Mouse (Mus musculus) lung, adult 10 weeks (tissue): ENCODE measurements around the gene Sbpl. TPM values are rescaled to one million over a fixed set of nuclear protein-coding genes. Genes with fewer than 3 reads are reported as not detected.

Experiments used
- polyA plus RNA-seq: library from polyadenylated mRNA; stranded (reverse); fragments of 350-450 nt; fragmentation: Illumina TruSeq; extraction: RNeasy Lipid Tissue Mini Kit (QIAGEN cat#74804); gene quantifications from one replicate; pipeline ENCODE4 v1.2.3, GENCODE M21; 2014; ENCODE audit warnings: low read depth, low replicate concordance; ENCODE audit not compliant: insufficient read depth

The Sbpl gene
- polyA plus RNA-seq, result not detected

DNA sequence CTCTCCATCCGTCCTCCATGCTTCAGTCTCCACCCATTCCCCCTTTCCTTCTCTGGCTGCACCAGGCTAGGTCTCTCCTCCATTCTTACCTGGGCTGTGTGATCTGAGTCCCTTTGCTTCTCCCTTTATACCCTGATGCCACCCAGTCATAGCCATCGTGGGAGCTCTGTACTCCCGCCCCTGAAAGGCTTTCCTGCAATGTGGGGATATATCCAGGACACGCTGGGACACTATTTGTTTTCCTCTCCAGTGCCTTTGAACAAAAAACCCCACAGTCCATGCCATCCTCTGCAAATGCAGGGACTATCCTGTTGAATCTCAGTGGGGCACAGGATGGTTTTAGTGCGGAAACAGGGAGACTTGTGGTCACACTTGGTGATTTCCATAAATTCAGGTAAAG is at the start of gene Sbpl:
Sbpl (minus strand) TSS at position 101 of the 400 bp plus-strand sequence.

DNA sequence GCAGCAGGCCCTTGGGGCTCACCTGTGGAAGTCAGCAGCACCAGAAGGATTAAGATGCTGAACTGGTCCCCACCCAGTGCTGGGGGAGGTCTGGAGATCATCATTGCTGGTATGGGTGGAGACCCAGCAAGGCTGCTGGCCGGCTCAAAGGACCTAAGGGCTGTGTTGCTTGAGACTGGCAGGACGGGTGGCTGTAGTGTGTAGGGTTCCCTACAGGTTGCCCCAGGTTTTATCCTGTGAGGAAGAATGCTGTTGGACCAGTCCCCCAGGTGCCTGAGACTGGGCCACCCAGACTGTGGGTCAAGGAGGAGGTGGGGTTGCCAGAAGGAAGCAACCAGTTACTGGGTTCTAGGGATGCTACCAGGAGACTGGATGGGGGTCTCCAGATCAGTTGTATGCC is 42.8 kb upstream of the Sbpl start, which contains the start of gene Prss22:
Prss22 (minus strand) TSS at position 200 of the 400 bp plus-strand sequence.

DNA sequence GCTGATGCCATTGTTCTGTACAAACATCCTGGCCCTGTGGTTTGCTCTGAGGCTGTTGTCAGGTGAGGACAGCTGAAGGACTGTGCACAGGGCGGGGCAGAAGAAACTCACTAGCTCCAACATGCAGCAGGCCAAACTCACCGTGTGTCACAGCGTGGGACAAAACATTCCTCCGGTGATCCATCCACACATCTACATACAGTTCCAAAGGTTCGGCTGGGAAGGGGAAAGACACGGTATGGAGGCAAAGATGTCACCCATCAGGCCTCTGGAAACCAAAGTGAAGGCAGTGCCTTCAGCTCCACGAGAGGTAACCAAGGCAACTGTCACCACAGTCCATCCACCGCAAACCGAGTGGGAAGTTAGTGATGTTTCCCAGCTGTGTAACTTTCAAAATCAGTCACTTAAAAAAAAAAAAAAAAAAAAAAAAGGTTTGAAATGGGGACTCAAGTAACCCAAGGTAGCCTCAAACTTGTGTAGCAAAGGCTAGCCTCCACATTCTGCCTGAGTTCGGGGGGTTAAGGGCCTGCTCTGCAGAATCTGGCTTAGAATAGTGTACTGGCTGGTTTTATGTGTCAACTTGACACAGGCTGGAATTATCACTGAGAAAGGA is 25.3 kb upstream of the Sbpl start, which contains the start of gene Prss30:
Prss30 (minus strand) TSS at position 270 of the 613 bp plus-strand sequence.

DNA sequence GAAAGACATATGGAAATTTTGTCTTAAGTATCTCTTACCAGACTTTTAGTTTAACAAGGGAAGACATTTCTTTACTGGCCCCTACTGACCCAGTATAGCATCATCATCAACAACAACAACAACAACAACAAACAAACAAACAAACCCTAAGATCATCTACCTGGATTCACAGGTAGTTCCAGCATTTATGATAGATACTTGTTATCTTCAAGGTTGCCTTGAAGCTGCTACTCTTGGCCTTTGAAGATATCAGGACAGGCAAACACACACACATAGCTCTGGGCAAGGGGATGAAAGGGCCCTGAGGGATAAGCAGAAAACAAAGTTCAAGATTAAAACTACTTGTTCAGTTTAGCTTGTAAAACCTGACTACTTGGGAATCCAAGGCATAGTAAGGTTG is 13.7 kb downstream of the Sbpl start, which contains the start of gene Sbp:
Sbp (plus strand) TSS at position 301 of the 400 bp plus-strand sequence.

DNA sequence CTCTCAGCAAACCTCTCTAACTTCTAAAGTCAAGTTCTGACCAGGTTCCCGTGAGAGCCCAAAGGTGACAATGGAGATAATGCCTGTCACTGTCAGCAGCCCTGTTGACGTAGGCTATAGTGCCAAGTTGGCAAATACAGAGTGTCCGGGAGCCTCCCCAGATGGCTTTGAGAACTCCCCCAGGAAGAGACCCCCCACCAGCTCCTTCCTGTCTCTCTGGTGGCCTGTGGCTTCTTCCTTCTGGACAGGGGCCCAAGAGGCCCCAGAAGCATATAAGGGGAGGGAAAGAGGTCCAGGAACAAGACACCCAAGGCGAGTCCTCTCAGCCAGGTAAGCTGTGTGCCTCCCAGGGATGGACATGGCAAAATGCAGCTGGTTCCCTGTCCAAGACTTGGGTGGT is 37.9 kb downstream of the Sbpl start, which contains the start of gene Dcpp3:
Dcpp3 (plus strand) TSS at position 301 of the 400 bp plus-strand sequence.

Other genes starting within 250 kb of the Sbpl start
- gene 1520401A03Rik, start 232.5 kb downstream of the Sbpl start, polyA plus RNA-seq, result not detected
- 4.5 TPM for gene Pkmyt1, start 228.9 kb downstream of the Sbpl start, polyA plus RNA-seq
- gene Paqr4, start 214.4 kb downstream of the Sbpl start, polyA plus RNA-seq, result 16.5 TPM
- 0.32 TPM for gene Kremen2, start 209.4 kb downstream of the Sbpl start, polyA plus RNA-seq
- 21.7 TPM for gene Flywch1, start 183.7 kb downstream of the Sbpl start, polyA plus RNA-seq
- 11.3 TPM for gene Flywch2, start 169.2 kb downstream of the Sbpl start, polyA plus RNA-seq
- gene Srrm2, start 164.7 kb downstream of the Sbpl start, polyA plus RNA-seq, result 98.6 TPM
- 496 TPM for gene Elob, start 126.1 kb downstream of the Sbpl start, polyA plus RNA-seq
- gene Prss33, start 119.2 kb downstream of the Sbpl start, polyA plus RNA-seq, result not detected
- gene Prss32, start 111.4 kb downstream of the Sbpl start, polyA plus RNA-seq, result not detected
- 0.25 TPM for gene Prss41, start 111.1 kb downstream of the Sbpl start, polyA plus RNA-seq
- gene Prss21, start 87.2 kb downstream of the Sbpl start, polyA plus RNA-seq, result not detected
- gene Dcpp1, start 74.4 kb downstream of the Sbpl start, polyA plus RNA-seq, result not detected
- not detected for gene Dcpp2, start 74.4 kb downstream of the Sbpl start, polyA plus RNA-seq
- gene Dcpp3, start 37.8 kb downstream of the Sbpl start, polyA plus RNA-seq, result not detected
- not detected for gene Sbp, start 13.6 kb downstream of the Sbpl start, polyA plus RNA-seq
- 0.35 TPM for gene Prss30, start 25.3 kb upstream of the Sbpl start, polyA plus RNA-seq
- not detected for gene Prss22, start 42.8 kb upstream of the Sbpl start, polyA plus RNA-seq
- gene Prss27, start 82.9 kb upstream of the Sbpl start, polyA plus RNA-seq, result not detected
- gene Kctd5, start 118.2 kb upstream of the Sbpl start, polyA plus RNA-seq, result 16.7 TPM
- 7.9 TPM for gene Pdpk1, start 195.7 kb upstream of the Sbpl start, polyA plus RNA-seq
- gene Amdhd2, start 208.5 kb upstream of the Sbpl start, polyA plus RNA-seq, result 22.0 TPM
- 301 TPM for gene Atp6v0c, start 214.4 kb upstream of the Sbpl start, polyA plus RNA-seq